Mouse (Mus musculus) liver, adult 2 months (tissue): ENCODE measurements around the gene Dtd2. TPM values are rescaled to one million over a fixed set of nuclear protein-coding genes. Genes with fewer than 3 reads are reported as not detected.
A peak's percentile ranks its signal among the peaks of the same experiment; 100 is the strongest.

Experiments used
- DNase-seq: peaks from one replicate; pipeline ENCODE4 v3.0.0-alpha.2; 2011; ENCODE audit warnings: low read depth, low spot score; ENCODE audit errors: extremely low read depth
- H3K27ac ChIP-seq: fragments of 200-500 bp; replicated peaks from 2 replicates; pipeline ENCODE4 v1.5.1; 2012; ENCODE audit warnings: low read depth, mild to moderate bottlenecking, control low read depth, inconsistent platforms, low read length; ENCODE audit not compliant: insufficient read depth
- H3K27me3 ChIP-seq: fragments of 200-500 bp; 2 replicates; pipeline ENCODE4 v1.6.1; 2012; ENCODE audit warnings: mild to moderate bottlenecking, moderate library complexity, low read length, inconsistent platforms; ENCODE audit not compliant: control insufficient read depth, insufficient read depth
- H3K36me3 ChIP-seq: fragments of 200-500 bp; 2 replicates; pipeline ENCODE4 v1.6.1; 2012; ENCODE audit warnings: low read length, inconsistent platforms; ENCODE audit not compliant: control insufficient read depth, insufficient read depth
- H3K4me1 ChIP-seq: fragments of 200-500 bp; 2 replicates; pipeline ENCODE4 v1.6.1; 2011; ENCODE audit warnings: low read length; ENCODE audit not compliant: control insufficient read depth, insufficient read depth
- H3K4me3 ChIP-seq: fragments of 200-500 bp; 2 replicates; pipeline ENCODE4 v1.5.1; 2011; ENCODE audit warnings: low read depth, mild to moderate bottlenecking, control low read depth, low read length, moderate library complexity; ENCODE audit not compliant: insufficient read depth
- H3K79me2 ChIP-seq: fragments of 200-500 bp; 2 replicates; pipeline ENCODE4 v1.6.1; 2012; ENCODE audit warnings: inconsistent platforms, mild to moderate bottlenecking, low read length, moderate library complexity; ENCODE audit not compliant: control insufficient read depth, insufficient read depth
- H3K9ac ChIP-seq: fragments of 200-500 bp; 2 replicates; pipeline ENCODE4 v1.6.1; 2012; ENCODE audit warnings: low read depth, mild to moderate bottlenecking, control low read depth, inconsistent platforms, low read length
- CTCF ChIP-seq: fragments of 200-500 bp; IDR thresholded peaks from 2 replicates; pipeline ENCODE4 v1.5.1; 2011; ENCODE audit warnings: low read depth, low read length, control low read depth
- POLR2A ChIP-seq: fragments of 200-500 bp; IDR thresholded peaks from 2 replicates; pipeline ENCODE4 v1.6.1; 2011; ENCODE audit warnings: low read length, control low read depth; ENCODE audit not compliant: insufficient read depth; ENCODE audit errors: extremely low read depth
- WGBS: fragments of 180-500 bp; shearing (Covaris S2); methylation state at CpG from one replicate; pipeline ENCODE4 v1.1.7; 2018; 5-methylcytosine and 5-hydroxymethylcytosine counted together
- polyA plus RNA-seq: library from polyadenylated mRNA; depleted of rRNA; stranded (reverse); fragments of >200 nt; gene quantifications from 2 replicates; pipeline ENCODE4 v1.2.3, GENCODE M21; 2012
- total RNA-seq: library from RNA; depleted of rRNA; stranded (reverse); fragments of >200 nt; gene quantifications from 2 replicates; pipeline ENCODE4 v1.2.3, GENCODE M21; 2014

Dtd2 gene
- total and polyA plus RNA-seq, 2 experiments = 12.6 to 14.8 TPM

GRCm38 (mm10) chr12:52032276-52032675 lies 26.0 kb upstream of the Dtd2 start:
- Histone ChIP-seq H3K79me2 (no peaks in the 10 kb centered on the region), H3K36me3 (no peaks in the 10 kb centered on the region), H3K27ac (no peak overlapping the region), H3K9ac (no peak overlapping the region), H3K4me1 (no peaks in the 10 kb centered on the region), H3K4me3 (no peak overlapping the region), H3K27me3 (no peaks in the 10 kb centered on the region)
- no peak for TF ChIP-seq POLR2A
- TF ChIP-seq CTCF = no peak
- 86% methylated on average over 6 of the region's 6 CpGs for WGBS
- no peak for DNase-seq

- H3K4me3 ChIP-seq = no peak within 1 kb of the TSS
- WGBS = 94% methylated on average over 3 of the region's 3 CpGs
- no peak within 1 kb of the TSS for H3K27ac ChIP-seq
- no peak within 1 kb of the TSS for H3K9ac ChIP-seq
- no peaks in the 10 kb centered on the region for H3K4me1 ChIP-seq
- TF ChIP-seq CTCF (no peak), POLR2A (no peak)
- no peaks in the 10 kb centered on the region for H3K36me3 ChIP-seq
- DNase-seq = no peak
- H3K27me3 ChIP-seq = no peaks in the 10 kb centered on the region
- no peaks in the 10 kb centered on the region for H3K79me2 ChIP-seq
Measured at GRCm38 (mm10) chr12:52027963-52028362, 21.7 kb upstream of the Dtd2 start, which contains the start of gene Gpr33. Gpr33 (minus strand) TSS chr12:52028063.

GRCm38 (mm10) chr12:52014494-52015029 lies 8.3 kb upstream of the Dtd2 start:
- H3K36me3 ChIP-seq = no peaks in the 10 kb centered on the region
- H3K27ac ChIP-seq = no peak overlapping the region
- WGBS = 88% methylated on average over 7 of the region's 7 CpGs
- H3K79me2 ChIP-seq = no peaks in the 10 kb centered on the region
- no peak for DNase-seq
- H3K9ac ChIP-seq = no peak overlapping the region
- no peaks in the 10 kb centered on the region for H3K27me3 ChIP-seq
- H3K4me1 ChIP-seq = no peaks in the 10 kb centered on the region; the same call in 1 of the 2 replicates
- no peak overlapping the region for H3K4me3 ChIP-seq
- no peak for TF ChIP-seq CTCF
- TF ChIP-seq POLR2A = no peak

- H3K4me3 ChIP-seq = no peak overlapping the region
- no peaks in the 10 kb centered on the region; the same call in 1 of the 2 replicates for H3K4me1 ChIP-seq
- 62% methylated on average over 11 of the region's 11 CpGs for WGBS
- DNase-seq = peak; percentile 81
- H3K36me3 ChIP-seq = no peaks in the 10 kb centered on the region
- no peaks in the 10 kb centered on the region for H3K27me3 ChIP-seq
- TF ChIP-seq POLR2A (no peak), CTCF (no peak)
- H3K27ac ChIP-seq = no peak overlapping the region
- no peaks in the 10 kb centered on the region for H3K79me2 ChIP-seq
- no peak overlapping the region for H3K9ac ChIP-seq
Measured at GRCm38 (mm10) chr12:52014044-52014443, 7.7 kb upstream of the Dtd2 start.

DNA sequence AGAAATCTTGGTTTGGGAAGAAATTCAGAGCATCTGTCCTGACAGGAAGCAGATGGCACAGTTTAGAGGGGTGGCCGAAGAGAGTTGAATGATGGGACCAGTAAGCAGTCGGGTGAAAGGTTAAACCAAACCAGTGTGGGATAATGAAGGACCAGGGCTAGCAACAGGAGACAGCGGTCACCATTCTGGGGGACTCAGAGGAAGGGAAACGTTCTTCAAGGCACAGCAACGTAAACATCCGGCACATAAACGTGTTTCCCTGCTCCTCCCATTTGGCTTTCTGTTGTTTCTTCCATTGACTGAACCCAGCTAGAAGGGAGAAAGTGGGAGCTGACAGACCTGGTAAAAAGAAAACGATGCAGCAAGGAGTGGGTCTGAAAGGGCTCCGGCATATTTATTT lies 7.0 kb upstream of the Dtd2 start:
- WGBS = 67% methylated on average over 9 of the region's 9 CpGs
- H3K9ac ChIP-seq = no peak overlapping the region
- TF ChIP-seq CTCF (no peak), POLR2A (no peak)

GRCm38 (mm10) chr12:52012159-52012558 lies 5.9 kb upstream of the Dtd2 start:
- no peaks in the 10 kb centered on the region for H3K36me3 ChIP-seq
- TF ChIP-seq POLR2A (no peak), CTCF (no peak)
- no peak for DNase-seq
- H3K27ac ChIP-seq = no peak overlapping the region
- 87% methylated on average over 8 of the region's 8 CpGs for WGBS
- H3K4me1 ChIP-seq = no peaks in the 10 kb centered on the region; the same call in 1 of the 2 replicates
- H3K4me3 ChIP-seq = no peak overlapping the region
- H3K9ac ChIP-seq = no peak overlapping the region
- no peaks in the 10 kb centered on the region for H3K79me2 ChIP-seq
- H3K27me3 ChIP-seq = no peaks in the 10 kb centered on the region

More for the DNA sequence above, 7.0 kb upstream of the Dtd2 start:
- Histone ChIP-seq H3K27ac (no peak overlapping the region), H3K4me3 (no peak overlapping the region), H3K4me1 (no peaks in the 10 kb centered on the region; the same call in 1 of the 2 replicates), H3K27me3 (no peaks in the 10 kb centered on the region), H3K36me3 (no peaks in the 10 kb centered on the region), H3K79me2 (no peaks in the 10 kb centered on the region)
- no peak for DNase-seq
